Mouse (Mus musculus): ENCODE measurements around the gene Dock9. TPM values are rescaled to one million over a fixed set of nuclear protein-coding genes. Genes with fewer than 3 reads are reported as not detected.

Gene Dock9
- total and polyA plus RNA-seq, 3 experiments: 3.4 to 21.7 (median 9.3) TPM

GRCm38 (mm10) chr14:121530853-121531252 lies 266.8 kb downstream of the Dock9 start:
- TF ChIP-seq TAL1 (conservative IDR thresholded peaks at IDR 0.05; ENCODE audit: low read depth, low read length): no peak
- TF ChIP-seq CTCF (IDR thresholded peaks at IDR 0.05; ENCODE audit: low read depth, low read length): no peak
- TF ChIP-seq GATA2 (IDR thresholded peaks at IDR 0.05; ENCODE audit: borderline replicate concordance, low read depth, low read length): no peak
- TF ChIP-seq POLR2AphosphoS5 (IDR thresholded peaks at IDR 0.05; ENCODE audit: insufficient replicate concordance, low read depth, low read length): no peak
- TF ChIP-seq GATA1 (IDR thresholded peaks at IDR 0.05; ENCODE audit: borderline replicate concordance, low read length): no peak

GRCm38 (mm10) chr14:121527883-121528282 lies 269.8 kb downstream of the Dock9 start:
- H3K4me3 ChIP-seq (ENCODE audit: low read depth, low read length): no peak overlapping the region
- peaks cover 10% of the 10 kb centered on the region; the same call in 1 of the 2 replicates for H3K4me1 ChIP-seq (ENCODE audit: insufficient read depth, low read depth, low read length)
- ATAC-seq (ENCODE audit: extremely low read depth, insufficient number of reproducible peaks, low FRiP score, poor library complexity, severe bottlenecking): no peak

More at GRCm38 (mm10) chr14:121530853-121531252, 266.8 kb downstream of the Dock9 start:
- Histone ChIP-seq H3K36me3 (replicated peaks) (no peaks in the 10 kb centered on the region), H3K4me1 (ENCODE audit: insufficient read depth, low read depth, low read length) (peaks cover 10% of the 10 kb centered on the region; the same call in 1 of the 2 replicates), H3K4me3 (ENCODE audit: low read depth, low read length) (no peak overlapping the region), H3K27me3 (ENCODE audit: insufficient read depth, low read length) (no peaks in the 10 kb centered on the region), H3K9me3 (replicated peaks) (no peaks in the 10 kb centered on the region)
- ATAC-seq (ENCODE audit: extremely low read depth, insufficient number of reproducible peaks, low FRiP score, poor library complexity, severe bottlenecking): no peak
- DNase-seq (ENCODE audit: low spot score): no peak

GRCm38 (mm10) chr14:121527201-121527600 lies 270.4 kb downstream of the Dock9 start:
- TF ChIP-seq POLR2AphosphoS5 (IDR thresholded peaks at IDR 0.05; ENCODE audit: insufficient replicate concordance, low read depth, low read length) (no peak), GATA1 (IDR thresholded peaks at IDR 0.05; ENCODE audit: borderline replicate concordance, low read length) (no peak), GATA2 (IDR thresholded peaks at IDR 0.05; ENCODE audit: borderline replicate concordance, low read depth, low read length) (no peak), TAL1 (conservative IDR thresholded peaks at IDR 0.05; ENCODE audit: low read depth, low read length) (no peak), CTCF (IDR thresholded peaks at IDR 0.05; ENCODE audit: low read depth, low read length) (no peak)
- peaks cover 10% of the 10 kb centered on the region; the same call in 1 of the 2 replicates for H3K4me1 ChIP-seq (ENCODE audit: insufficient read depth, low read depth, low read length)
- DNase-seq (ENCODE audit: low spot score) (no peak), ATAC-seq (ENCODE audit: extremely low read depth, insufficient number of reproducible peaks, low FRiP score, poor library complexity, severe bottlenecking) (no peak)
- H3K4me3 ChIP-seq (ENCODE audit: low read depth, low read length): no peak overlapping the region
- H3K27me3 ChIP-seq (ENCODE audit: insufficient read depth, low read length): no peaks in the 10 kb centered on the region
- H3K36me3 ChIP-seq (replicated peaks): no peaks in the 10 kb centered on the region
- no peaks in the 10 kb centered on the region for H3K9me3 ChIP-seq (replicated peaks)

More at GRCm38 (mm10) chr14:121527883-121528282, 269.8 kb downstream of the Dock9 start:
- TF ChIP-seq GATA2 (IDR thresholded peaks at IDR 0.05; ENCODE audit: borderline replicate concordance, low read depth, low read length) (no peak), CTCF (IDR thresholded peaks at IDR 0.05; ENCODE audit: low read depth, low read length) (no peak), GATA1 (IDR thresholded peaks at IDR 0.05; ENCODE audit: borderline replicate concordance, low read length) (no peak), POLR2AphosphoS5 (IDR thresholded peaks at IDR 0.05; ENCODE audit: insufficient replicate concordance, low read depth, low read length) (no peak), TAL1 (conservative IDR thresholded peaks at IDR 0.05; ENCODE audit: low read depth, low read length) (no peak)
- H3K9me3 ChIP-seq (replicated peaks): no peaks in the 10 kb centered on the region
- no peak for DNase-seq (ENCODE audit: low spot score)
- no peaks in the 10 kb centered on the region for H3K36me3 ChIP-seq (replicated peaks)
- H3K27me3 ChIP-seq (ENCODE audit: insufficient read depth, low read length): no peaks in the 10 kb centered on the region

DNA sequence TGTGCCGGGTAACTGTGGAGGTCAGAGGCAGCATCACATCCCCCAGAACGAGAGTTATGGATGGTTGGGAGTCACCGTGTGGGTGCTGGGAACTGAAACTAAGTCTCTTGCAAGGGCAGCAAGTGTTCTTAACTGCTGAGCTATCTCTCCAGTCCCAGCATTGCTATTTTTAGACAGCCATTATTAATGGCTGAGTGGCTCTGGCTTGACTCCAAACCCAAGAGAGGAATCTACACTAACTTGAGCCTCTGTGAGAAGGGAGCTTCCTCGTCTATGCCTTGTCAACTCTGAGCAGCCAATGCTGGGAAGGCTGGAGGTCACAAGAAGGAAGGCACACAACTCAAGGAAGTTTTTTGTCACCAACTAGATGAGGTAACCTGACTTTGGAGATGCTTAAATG lies 275.9 kb downstream of the Dock9 start:
- TF ChIP-seq CTCF (IDR thresholded peaks at IDR 0.05; ENCODE audit: low read depth, low read length) (no peak), POLR2AphosphoS5 (IDR thresholded peaks at IDR 0.05; ENCODE audit: insufficient replicate concordance, low read depth, low read length) (no peak), GATA1 (IDR thresholded peaks at IDR 0.05; ENCODE audit: borderline replicate concordance, low read length) (no peak), GATA2 (IDR thresholded peaks at IDR 0.05; ENCODE audit: borderline replicate concordance, low read depth, low read length) (no peak), TAL1 (conservative IDR thresholded peaks at IDR 0.05; ENCODE audit: low read depth, low read length) (no peak)
- H3K9me3 ChIP-seq (replicated peaks): no peaks in the 10 kb centered on the region

DNA sequence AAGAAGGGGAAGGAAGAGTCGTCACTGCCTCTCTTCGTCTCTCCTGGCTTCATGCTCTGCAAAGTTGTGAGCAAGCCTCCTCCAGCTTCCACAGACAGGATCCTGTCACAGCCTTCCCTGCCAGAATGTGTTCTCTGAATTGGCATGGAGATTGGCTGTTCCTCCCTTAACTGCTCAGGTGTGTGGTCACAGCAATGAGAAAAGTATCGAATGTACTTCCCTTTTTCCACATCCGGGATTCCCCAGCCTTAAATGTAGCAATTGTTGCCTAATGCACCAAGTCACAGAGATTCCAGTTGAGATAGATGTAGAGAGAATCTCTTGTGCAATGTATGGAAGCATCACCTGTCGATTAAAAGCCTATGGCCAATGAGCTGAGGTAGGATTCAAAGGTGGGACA lies 280.8 kb downstream of the Dock9 start:
- H3K36me3 ChIP-seq (replicated peaks): no peaks in the 10 kb centered on the region
- DNase-seq (ENCODE audit: low spot score) (no peak), ATAC-seq (ENCODE audit: extremely low read depth, insufficient number of reproducible peaks, low FRiP score, poor library complexity, severe bottlenecking) (no peak)
- H3K4me3 ChIP-seq (ENCODE audit: low read depth, low read length): no peak overlapping the region
- no peaks in the 10 kb centered on the region for H3K4me1 ChIP-seq (ENCODE audit: insufficient read depth, low read depth, low read length)
- no peaks in the 10 kb centered on the region for H3K9me3 ChIP-seq (replicated peaks)
- H3K27me3 ChIP-seq (ENCODE audit: insufficient read depth, low read length): no peaks in the 10 kb centered on the region
- TF ChIP-seq GATA1 (IDR thresholded peaks at IDR 0.05; ENCODE audit: borderline replicate concordance, low read length) (no peak), POLR2AphosphoS5 (IDR thresholded peaks at IDR 0.05; ENCODE audit: insufficient replicate concordance, low read depth, low read length) (no peak), CTCF (IDR thresholded peaks at IDR 0.05; ENCODE audit: low read depth, low read length) (no peak), TAL1 (conservative IDR thresholded peaks at IDR 0.05; ENCODE audit: low read depth, low read length) (no peak), GATA2 (IDR thresholded peaks at IDR 0.05; ENCODE audit: borderline replicate concordance, low read depth, low read length) (no peak)

More for the DNA sequence above, 275.9 kb downstream of the Dock9 start:
- DNase-seq (ENCODE audit: low spot score): no peak
- no peak for ATAC-seq (ENCODE audit: extremely low read depth, insufficient number of reproducible peaks, low FRiP score, poor library complexity, severe bottlenecking)
- H3K4me3 ChIP-seq (ENCODE audit: low read depth, low read length): no peak overlapping the region
- no peaks in the 10 kb centered on the region for H3K36me3 ChIP-seq (replicated peaks)
- no peaks in the 10 kb centered on the region for H3K27me3 ChIP-seq (ENCODE audit: insufficient read depth, low read length)
- 0 out of 2 replicates have a peak, but pooled peaks cover under 1% of the 10 kb centered on the region for H3K4me1 ChIP-seq (ENCODE audit: insufficient read depth, low read depth, low read length)

- ATAC-seq (ENCODE audit: extremely low read depth, insufficient number of reproducible peaks, low FRiP score, poor library complexity, severe bottlenecking) (no peak), DNase-seq (ENCODE audit: low spot score) (no peak)
- Histone ChIP-seq H3K36me3 (replicated peaks) (no peaks in the 10 kb centered on the region), H3K9me3 (replicated peaks) (0 out of 2 replicates have a peak, but pooled peaks cover 4% of the 10 kb centered on the region), H3K4me1 (ENCODE audit: insufficient read depth, low read depth, low read length) (no peaks in the 10 kb centered on the region), H3K4me3 (ENCODE audit: low read depth, low read length) (no peak overlapping the region), H3K27me3 (ENCODE audit: insufficient read depth, low read length) (peaks cover 6% of the 10 kb centered on the region; the same call in 1 of the 2 replicates)
- no peak for TF ChIP-seq POLR2AphosphoS5 (IDR thresholded peaks at IDR 0.05; ENCODE audit: insufficient replicate concordance, low read depth, low read length)
- TF ChIP-seq GATA1 (IDR thresholded peaks at IDR 0.05; ENCODE audit: borderline replicate concordance, low read length): no peak
- no peak for TF ChIP-seq TAL1 (conservative IDR thresholded peaks at IDR 0.05; ENCODE audit: low read depth, low read length)
Observed at GRCm38 (mm10) chr14:121508929-121509328, 288.7 kb downstream of the Dock9 start.

All from G1E (cell line).